Mouse (Mus musculus): ENCODE results near the gene Ptpn13.

Ptpn13 gene

DNA sequence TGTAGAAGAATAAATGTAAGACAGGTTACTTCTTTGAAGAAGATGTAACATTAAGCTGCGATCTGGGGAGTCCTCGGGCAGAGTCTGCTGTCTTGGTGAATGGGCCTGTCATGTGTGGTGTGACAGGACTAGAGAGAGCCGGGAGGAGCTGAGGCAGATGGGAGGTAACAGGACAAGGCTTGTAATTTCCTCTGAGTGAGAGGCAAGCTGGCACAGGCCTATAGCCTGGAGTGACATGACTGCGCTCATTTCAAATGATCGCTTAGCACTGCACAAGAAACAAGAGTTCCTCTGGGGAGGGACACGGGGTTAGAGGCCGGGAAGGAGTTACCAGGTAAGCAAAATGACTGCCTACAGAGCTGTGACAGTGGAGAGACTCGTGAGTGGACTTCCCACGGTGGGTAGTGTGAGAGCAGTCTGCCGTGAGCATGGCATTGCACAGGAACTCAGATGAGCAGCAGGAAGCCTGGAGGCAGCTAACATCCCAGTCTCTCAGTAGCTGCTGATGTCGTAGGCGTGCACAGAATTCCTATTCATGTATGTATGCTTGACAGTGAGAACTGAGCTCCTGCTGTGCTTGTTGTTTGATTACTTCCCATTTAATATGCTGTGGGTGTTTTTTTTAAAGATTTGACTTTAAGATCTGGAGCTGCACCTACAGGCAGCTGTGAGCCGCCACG, 171.6 kb downstream of the Ptpn13 start:
- peak; percentile 52 to 55 for DNase-seq

GRCm38 (mm10) chr5:103597604-103598003, 172.6 kb downstream of the Ptpn13 start:
- DNase-seq: peak; percentile 76 to 83

DNA sequence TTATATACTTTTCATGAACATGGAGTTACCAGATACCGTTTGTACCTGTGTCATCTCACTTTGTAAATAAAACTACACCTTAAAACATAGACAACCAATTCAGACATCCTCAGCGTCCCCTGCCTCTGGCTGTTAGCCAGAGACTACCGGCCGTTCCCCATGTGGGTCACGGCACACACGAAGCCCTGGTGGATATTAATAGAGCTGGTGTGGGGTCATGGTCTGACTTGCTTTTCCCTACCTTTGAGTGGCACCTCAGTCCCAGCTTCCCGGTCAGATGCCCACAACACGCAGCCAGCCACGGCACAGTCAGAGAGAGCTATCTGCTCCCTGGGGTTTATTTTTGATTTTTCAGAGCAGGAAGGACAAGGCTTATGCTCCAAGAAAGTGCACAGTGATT, 173.3 kb downstream of the Ptpn13 start:
- DNase-seq: peak in 1 of 2 experiments; percentile 35

- peak in 1 of 2 experiments; percentile 16 for DNase-seq
Measured at GRCm38 (mm10) chr5:103598881-103599280, 173.9 kb downstream of the Ptpn13 start.

- DNase-seq: peak; percentile 56 to 64
Measured at GRCm38 (mm10) chr5:103603115-103603893, 178.3 kb downstream of the Ptpn13 start.

GRCm38 (mm10) chr5:103605707-103606106, 180.7 kb downstream of the Ptpn13 start:
- no peak for DNase-seq

- no peak for DNase-seq
Measured at GRCm38 (mm10) chr5:103610148-103610547, 185.2 kb downstream of the Ptpn13 start.

DNA sequence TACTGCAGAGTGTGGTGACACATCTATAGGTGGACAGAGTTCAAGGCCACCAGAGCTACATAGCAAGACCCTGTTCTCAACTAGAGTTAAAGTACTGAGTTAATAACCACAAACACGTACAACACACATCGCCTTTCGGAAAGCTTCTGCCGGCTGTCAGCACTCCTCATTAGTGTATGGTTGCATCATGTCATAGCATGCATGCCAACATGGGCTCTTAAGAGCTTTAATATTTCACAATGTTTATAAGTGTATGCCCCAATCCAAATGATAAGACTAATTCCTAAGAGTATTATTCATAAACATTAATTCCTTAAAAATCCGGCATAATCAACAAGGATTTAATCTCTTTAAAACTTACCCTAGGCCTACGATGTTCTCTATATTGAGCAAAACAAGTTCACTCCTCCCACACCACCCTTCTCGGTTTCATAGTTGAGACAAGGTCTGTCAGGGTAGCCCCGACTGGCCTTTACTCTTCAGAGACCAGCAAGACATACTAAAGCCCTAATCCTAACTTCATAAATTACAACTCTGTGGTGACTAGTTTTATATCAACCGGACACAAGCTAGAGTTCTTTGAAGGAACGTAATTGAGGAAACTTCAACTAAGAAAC, 186.0 kb downstream of the Ptpn13 start:
- no peak for DNase-seq

GRCm38 (mm10) chr5:103612316-103612715, 187.3 kb downstream of the Ptpn13 start:
- DNase-seq: no peak

GRCm38 (mm10) chr5:103614356-103614755, 189.4 kb downstream of the Ptpn13 start:
- no peak for DNase-seq

DNA sequence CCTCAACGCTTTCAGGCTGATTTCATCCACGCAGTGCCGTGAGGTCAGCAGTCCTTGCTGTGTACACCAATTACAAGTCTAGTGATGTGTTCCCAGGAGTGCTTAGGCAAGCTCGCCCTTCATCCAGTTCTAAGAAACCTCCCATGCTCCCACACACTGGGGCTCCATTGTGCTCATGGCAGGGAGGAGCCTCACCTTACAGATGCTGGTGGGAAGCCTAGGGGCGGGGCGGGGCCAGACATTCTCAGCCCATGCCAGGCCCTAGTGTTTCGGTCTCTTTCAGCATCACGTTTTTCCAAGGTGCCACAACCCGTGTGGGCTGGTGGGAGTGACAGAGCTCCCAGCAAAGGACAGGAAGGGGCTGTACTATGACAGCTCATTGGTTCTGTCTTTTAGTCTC, 192.2 kb downstream of the Ptpn13 start:
- no peak for DNase-seq

GRCm38 (mm10) chr5:103620301-103620973, 195.4 kb downstream of the Ptpn13 start:
- no peak for DNase-seq

DNA sequence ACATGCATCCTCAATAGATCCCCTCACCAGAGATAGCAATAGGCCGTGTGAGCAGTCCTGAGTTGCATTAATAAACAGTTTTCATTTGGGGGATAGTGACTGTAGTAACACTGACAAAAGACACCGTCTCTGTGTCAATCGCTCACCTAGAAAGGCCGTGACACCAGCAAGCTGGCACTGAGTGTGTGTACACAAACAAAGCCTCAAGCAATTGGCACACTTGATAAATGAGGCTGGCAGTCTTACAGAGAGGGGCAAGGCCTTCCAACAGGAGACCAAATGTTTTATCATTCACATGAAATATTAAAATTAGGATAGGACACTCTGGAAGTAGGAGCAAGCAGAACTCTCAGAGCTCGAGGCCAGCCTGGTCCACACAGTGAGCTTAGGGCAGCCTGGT, 197.3 kb downstream of the Ptpn13 start:
- no peak for DNase-seq

DNA sequence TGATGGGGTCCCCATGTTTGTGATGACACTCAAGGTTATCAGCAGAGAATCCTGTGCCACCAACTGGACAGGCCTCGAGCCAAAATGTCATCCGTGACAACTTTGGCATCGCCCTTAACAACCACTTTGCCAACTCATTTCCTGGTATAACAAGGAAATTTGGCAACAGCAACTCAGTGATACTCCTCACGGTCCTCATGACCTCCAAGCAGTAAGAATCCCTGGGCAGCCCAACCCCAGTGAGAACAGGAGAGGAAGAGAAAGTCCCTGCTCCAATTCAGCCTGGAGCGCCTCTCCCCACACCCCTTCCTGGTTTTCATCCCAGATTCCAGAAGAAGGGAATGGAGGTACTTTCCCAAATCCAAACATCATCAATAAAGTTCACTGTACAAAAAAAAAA, 199.8 kb downstream of the Ptpn13 start:
- DNase-seq: no peak

DNA sequence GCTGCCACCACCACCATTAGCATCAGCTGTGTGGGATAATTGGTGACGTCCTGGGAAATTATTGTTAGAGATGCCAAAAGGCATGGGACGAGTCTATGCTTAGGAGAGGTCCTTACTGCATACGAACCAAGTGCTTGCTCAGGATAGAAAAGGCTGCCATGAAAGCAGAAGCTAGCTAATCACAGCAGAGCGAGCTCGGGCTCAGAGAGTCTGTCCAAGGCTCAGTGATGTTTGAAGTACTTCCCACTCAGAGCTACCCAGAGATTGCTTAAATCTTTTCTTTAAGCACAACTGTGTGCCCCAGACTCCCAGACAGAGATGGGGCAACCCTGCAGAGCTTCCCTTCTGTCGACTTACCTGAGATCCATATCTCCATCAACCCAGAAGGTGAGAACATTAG, 203.5 kb downstream of the Ptpn13 start:
- DNase-seq: no peak

GRCm38 (mm10) chr5:103629111-103629764, 204.2 kb downstream of the Ptpn13 start, which contains the start of gene Slc10a6:
Gene Slc10a6 (minus strand): TSS chr5:103629403.
- DNase-seq: peak; percentile 11 to 17

GRCm38 (mm10) chr5:103629854-103630580, 205.0 kb downstream of the Ptpn13 start:
- DNase-seq: no peak

DNA sequence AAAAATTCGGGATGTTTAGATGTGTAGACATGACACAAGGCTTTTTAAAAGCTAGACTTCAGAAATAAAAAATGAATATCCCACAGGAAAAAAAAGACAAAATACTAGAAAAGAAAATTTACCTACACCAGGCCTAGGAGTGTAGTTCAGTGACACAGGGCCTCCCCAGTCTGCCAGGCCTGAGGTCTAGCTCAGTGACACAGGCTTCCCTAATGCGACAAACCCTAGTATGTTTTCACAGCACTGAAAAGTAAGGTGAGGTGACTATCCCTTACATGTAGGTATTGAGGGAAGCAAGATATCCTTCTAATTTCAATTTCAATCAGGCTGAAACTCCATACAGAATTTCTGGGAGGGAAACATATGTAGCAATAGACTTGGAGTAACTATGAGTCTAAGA, 212.2 kb downstream of the Ptpn13 start:
- no peak for DNase-seq

GRCm38 (mm10) chr5:103644167-103644566, 219.2 kb downstream of the Ptpn13 start:
- DNase-seq: no peak

DNA sequence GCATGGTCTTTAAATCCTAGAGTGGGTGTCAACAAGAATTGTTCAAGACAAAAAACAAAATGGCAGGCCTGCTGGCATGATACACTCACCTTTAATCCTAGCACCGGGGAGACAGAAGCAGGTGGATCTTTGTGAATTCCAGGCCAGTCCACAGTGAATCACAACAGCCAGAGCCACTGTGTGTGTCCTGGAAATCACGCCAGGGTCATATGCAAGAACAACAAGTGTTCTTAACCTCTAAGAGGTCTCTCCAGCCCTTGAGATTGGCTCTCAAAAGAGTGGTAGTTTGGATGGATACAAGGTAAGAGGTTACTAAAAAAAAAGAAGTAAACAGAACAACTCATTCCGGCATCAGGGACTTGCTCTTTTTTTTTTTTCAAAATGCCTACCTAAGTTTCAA, 222.3 kb downstream of the Ptpn13 start:
- DNase-seq: no peak
